Mouse (Mus musculus) R1 (cell line): ENCODE measurements at regions not wholly inside any gene's neighbourhood (a gene's known extent, or its start where the extent isn't known, plus 50 kb on each side); places are given as distances from the start of the nearest gene placed in this dataset.

ENCODE experiments used
- DNase-seq: peaks from one replicate; pipeline ENCODE4 v3.0.0-alpha.2; 2018; ENCODE audit warnings: low read depth, low spot score

DNA sequence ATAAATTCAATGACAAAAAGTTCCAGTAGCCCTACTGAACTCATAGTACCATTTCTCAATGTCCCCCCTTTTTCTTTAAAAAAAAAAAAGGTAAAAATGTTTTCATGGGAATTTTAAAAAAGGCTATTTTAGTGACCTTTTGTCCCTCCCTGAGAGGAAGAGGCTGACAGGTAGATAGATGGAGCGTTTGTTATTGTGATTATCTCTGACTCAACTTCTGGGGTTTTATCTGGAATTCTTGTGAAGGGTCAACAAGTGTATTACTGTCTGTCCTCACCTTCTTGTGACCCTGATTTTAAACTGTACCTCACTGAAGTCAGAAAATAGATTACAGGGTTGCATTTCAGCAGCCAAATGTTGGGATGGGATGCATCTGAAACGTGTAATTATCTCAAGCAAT lies 179.3 kb upstream of the BC052040 start:
- no peak for DNase-seq

DNA sequence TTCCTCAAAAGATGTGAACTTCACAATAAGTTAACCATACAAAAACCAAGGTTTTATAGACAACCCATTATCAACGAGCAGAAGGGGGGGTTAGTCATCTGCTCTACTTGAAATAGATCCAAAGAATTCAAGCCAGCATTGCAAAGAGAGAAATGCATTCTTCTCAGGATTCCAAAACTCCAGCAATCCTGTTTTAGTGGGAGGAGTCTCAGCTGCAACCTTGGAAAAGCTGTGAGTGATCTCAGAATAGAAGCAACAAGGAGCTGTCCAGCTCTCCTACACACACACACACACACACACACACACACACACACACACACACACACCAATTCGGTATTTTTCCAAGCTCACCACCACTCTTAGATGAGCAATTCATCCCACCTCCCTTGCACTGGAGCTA lies 149.0 kb upstream of the BC052040 start:
- no peak for DNase-seq

DNA sequence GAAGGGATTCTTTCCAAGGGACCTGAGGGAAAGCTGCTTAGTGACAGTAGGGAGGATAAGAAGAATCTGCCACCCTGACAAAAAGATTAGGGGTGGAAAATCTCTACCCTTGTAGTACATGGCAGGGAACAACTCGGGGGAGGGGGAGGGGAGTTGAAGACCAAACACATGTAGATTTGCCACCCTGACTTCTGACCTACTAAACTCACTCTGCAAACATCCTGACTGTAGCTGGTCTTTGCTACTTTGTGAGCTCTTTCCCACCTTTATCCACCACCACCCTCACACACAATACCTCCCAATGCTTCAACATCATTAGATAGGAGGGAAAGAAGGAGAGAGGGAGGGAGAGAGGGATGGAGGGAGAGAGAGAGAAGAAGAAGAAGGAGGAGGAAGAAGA lies 140.4 kb upstream of the BC052040 start:
- no peak for DNase-seq

DNA sequence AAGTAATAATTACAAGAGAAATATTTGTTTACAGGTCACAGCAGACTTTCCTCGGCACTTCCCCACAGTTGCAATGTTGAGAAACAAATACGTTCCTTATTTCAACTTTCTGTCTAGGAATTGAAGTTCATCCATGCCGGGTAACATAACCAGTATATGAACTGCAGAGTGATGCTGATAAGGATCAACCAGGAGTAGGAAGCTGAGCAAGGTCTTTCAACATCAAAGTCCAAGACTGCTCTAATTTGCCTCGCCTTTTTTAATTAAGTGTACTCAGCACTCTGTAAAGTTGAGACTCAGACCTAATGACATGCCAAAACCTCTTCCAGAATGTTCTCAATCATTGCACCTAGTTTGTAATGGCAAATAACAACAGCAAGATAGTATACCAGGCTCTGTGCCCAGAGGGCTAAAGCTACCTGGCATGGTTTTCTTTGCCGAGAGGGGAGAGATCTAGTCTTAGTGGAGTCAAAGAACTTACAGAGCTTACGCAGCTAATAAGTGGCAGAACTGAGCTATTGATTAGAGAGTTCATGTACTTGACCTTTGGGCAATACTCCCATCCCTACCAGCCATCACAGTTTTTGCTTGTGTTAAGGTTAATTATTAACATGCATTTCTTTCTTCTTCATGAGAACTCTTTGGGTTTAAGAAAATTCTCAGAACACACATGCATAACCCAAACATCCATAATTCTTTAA lies 131.6 kb upstream of the BC052040 start:
- DNase-seq: no peak

GRCm38 (mm10) chr2:115455593-115455992 lies 125.9 kb upstream of the BC052040 start:
- no peak for DNase-seq

DNA sequence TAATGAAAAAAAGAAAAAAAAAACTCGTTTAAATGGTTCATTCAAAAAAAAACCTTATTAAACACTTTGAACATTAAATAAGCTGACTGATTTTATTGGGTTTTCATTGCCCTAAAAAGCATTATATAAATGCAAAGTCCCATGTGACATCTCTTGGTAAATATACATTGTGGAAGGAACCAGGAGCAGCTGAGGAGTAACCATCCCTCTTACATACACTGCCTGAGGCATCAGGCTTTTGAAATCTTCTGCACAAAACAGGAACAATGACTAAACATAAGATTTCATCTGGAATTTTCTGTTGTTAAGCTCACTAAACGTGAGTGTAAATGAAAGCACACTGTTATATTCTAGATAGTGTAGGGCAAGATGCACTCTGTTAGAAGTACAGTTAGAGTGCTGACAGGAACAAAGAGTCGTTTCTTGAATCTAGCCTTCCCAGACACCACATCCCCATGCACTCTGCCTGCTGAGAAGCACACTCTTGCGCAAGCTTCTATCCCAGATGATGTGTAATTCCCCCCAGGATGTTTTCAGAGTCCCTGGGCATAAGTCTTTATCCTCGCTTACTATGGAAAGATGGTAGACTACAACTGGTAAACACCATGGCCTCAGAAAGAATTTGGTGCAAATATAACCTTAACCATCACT lies 125.0 kb upstream of the BC052040 start:
- DNase-seq: no peak

- no peak for DNase-seq
Observed at GRCm38 (mm10) chr2:115460028-115460881, 121.3 kb upstream of the BC052040 start.

- DNase-seq: no peak
Observed at GRCm38 (mm10) chr2:115460882-115461151, 120.7 kb upstream of the BC052040 start.

DNA sequence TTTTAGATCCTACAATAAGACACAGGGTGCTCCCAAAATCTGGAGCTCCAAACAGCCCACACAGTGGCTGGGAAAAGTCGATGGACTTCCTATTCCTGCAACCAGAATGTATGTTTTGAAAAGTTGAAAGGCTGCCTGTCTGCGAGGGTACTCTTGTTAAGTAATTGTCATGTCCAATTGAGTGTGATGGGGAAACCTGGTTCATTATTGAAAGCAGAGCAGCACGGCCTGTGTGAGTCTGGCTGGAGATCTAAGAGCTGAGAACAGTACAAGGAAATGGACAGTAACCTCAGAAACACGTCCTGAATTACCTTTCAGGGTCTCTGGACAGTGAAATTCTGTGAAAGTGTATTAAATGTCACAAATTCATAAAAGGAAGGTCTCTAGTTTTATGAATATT lies 115.3 kb upstream of the BC052040 start:
- no peak for DNase-seq

GRCm38 (mm10) chr2:115467107-115467745 lies 114.3 kb upstream of the BC052040 start:
- no peak for DNase-seq

DNA sequence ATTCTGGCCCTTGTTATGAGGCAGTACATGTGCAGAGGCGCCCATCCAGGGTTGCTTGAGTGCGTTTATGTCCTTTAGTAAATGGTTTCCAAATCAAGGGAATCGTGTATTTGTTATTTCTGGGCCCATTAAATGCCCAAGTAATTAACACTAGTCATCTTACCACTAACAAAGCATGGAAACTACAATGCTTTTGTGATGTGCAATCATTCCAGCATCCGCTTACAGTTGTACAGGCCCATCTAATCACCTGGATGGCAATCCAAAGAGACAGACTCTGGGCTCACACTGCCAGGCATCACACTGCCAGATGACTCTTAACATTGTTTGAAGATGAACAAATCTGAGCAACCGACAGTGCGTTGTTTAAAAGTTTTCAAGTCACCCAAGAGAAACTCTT lies 113.6 kb upstream of the BC052040 start:
- no peak for DNase-seq

GRCm38 (mm10) chr2:115468471-115468909 lies 113.0 kb upstream of the BC052040 start:
- no peak for DNase-seq

GRCm38 (mm10) chr2:115469165-115469821 lies 112.2 kb upstream of the BC052040 start:
- DNase-seq: no peak

- no peak for DNase-seq
Observed at GRCm38 (mm10) chr2:115472393-115472792, 109.1 kb upstream of the BC052040 start.

- no peak for DNase-seq
Observed at GRCm38 (mm10) chr2:115483418-115484288, 97.9 kb upstream of the BC052040 start.

DNA sequence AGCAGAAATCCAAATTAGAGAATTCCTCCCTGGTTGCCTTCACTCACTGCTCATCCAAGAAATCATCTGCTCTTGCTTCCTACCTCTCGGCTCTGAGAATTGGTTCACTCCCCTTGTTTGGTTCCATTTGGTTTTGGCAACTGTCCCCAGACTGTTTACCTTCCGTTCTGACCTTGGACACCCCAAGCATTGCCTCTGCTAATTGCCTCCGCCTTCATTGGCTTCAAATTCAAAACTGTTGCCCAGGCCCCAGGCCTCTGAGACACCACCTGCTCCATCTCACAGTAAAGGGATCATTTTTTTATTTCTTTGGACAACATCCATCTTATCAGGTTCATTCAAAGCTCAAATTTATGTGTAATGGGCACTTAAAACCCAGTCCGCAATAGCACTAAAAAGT lies 93.1 kb upstream of the BC052040 start:
- no peak for DNase-seq

GRCm38 (mm10) chr2:115493020-115493419 lies 88.5 kb upstream of the BC052040 start:
- DNase-seq: no peak

GRCm38 (mm10) chr2:115499904-115500303 lies 81.6 kb upstream of the BC052040 start:
- DNase-seq: no peak

DNA sequence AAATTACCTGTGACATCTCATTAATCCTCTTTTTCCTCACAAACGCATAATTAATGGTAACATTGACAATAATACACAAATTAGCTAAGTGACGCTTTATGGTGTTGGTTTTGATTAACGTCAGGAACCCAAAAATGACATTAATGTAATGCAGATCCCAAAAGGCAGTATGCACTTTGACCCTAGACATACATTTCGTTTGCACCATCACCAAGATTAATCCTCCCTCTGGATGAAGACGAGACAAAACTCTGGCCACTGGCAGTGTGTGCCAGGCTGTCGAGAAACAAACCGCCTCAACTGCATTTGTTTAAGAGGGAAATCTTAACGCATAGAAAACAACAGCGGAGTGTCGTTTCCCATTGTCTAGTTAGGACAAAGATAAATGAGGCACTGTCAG lies 72.0 kb upstream of the BC052040 start:
- DNase-seq: no peak

DNA sequence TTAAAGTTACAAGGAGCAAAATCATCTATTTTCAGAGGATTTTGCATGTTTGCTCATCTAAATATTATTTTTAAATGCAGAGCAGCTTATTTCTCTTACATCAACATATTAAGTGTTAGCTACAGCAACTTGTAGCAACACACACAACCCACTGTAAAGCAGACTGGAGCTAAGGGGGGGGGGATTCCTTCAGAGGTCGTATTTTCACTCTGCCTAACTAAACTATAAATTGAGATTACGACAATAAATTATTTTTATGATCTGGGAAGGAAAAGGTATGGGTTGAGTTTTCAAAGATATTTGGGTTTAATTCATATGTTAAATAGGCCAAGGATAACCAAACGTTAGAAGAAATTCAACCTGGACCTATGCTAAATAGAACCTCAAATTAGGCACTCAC lies 70.4 kb upstream of the BC052040 start:
- no peak for DNase-seq
